Mouse (Mus musculus) heart, postnatal 25 days (tissue): ENCODE results near the gene Slc45a2. TPM values are rescaled to one million over a fixed set of nuclear protein-coding genes. Genes with fewer than 3 reads are reported as not detected.
"Not testable (repeated sequence)": the region's sequence is repeated elsewhere in the genome, so short reads cannot be mapped to it uniquely, and the experiment has no call there.

Source experiments
- DNase-seq: peaks from one replicate; pipeline ENCODE4 v3.0.0; 2022; ENCODE audit warnings: low spot score
- intact Hi-C: fragments of 180-260 bp; cut with DNase I; formaldehyde crosslinking; loops from one replicate; pipeline ENCODE4 v1.15.1; 2025
- total RNA-seq, 2 experiments: library from RNA; stranded (reverse); gene quantifications; 2 replicates each; pipeline ENCODE4 v1.2.3; 2021

Gene Slc45a2
- total RNA-seq: not detected

DNA sequence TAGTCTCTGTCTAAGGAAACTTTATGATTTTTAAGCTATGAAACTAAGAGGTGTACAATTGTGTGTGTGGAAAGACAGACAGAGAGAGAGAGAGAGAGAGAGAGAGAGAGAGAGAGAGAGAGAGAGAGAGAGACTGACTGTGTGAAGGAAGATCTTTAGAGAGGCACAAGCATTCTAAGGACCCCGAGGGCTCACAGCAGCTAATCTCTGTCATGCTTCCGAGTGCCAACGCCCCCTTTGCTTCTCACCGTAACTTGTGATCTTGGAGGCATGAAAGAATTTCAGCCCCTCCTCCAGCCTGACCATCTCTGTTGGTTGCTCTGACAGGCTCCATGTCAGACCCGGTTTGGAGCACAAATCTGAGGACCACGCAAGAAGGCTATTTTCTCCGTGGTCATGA is at the start of gene Slc45a2:
Slc45a2 (plus strand) TSS at position 301 of the 400 bp plus-strand sequence.
- intact Hi-C loops: no loop called here
- DNase-seq: no peak

DNA sequence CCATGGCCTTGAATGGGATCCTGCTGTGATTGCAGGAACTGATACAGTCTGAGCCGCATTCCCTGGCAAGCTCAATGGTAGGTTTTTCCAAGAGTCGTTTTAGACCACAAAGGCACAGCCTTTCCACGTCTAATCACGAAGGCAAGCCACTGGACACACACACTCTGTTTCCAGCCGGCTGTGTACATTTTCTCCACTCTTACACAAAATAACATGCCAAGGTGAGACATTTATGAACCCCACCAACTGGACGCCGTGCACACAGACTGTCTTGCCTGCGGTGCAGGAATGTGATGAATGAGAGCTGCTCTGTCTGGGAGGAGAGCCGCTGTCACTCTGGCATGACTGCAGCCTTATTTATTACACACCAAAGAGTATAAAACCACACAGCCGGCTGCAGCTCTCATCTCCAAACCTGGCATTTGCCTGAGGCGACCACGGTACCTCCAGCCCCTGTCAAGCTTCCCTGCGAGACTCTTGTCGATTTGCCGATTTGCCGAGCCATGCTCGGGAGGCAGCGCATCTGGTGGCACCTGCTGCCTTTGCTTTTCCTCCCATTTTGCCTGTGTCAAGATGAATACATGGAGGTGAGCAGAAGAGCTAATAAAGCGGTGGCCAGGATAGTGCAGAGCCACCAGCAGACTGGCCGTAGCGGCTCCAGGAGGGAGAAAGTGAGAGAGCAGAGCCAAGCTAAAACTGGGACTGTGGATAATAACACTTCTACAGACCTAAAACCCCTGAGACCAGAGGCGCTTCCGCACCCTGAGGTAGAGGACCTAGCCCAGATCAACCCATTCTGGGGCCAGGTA is 48.4 kb upstream of the Slc45a2 start, which contains the start of gene C1qtnf3:
C1qtnf3 (plus strand) TSS at position 382 of the 809 bp plus-strand sequence.
- DNase-seq: no peak

DNA sequence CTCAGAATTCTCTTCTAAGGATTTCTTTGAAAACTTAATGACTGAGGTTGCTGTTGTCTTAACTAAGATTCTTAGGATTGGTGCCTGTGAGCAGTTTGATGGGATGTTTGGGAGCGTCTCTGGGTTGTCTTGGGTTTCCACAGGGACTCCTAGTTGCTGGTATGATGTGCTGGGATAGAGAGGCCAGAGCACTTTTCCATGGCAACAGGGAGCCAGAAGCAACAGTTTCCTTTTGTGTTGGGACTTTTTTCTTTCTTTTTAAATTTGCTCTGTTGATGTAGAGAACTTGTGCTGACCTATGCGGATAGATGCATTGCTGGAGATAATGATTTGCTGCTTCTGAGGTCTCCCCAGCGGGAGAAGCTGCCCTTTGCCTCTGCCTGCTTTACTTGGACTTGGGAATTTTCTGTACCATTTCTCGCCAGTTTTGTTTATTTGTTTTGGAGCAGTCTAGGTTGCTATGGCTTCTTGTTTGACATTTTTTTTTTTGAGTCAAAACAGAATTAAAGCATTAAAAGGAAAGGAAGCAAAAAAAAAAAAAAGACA is 47.7 kb upstream of the Slc45a2 start:
- no peak for DNase-seq
- intact Hi-C loops: no loop called here

More for the DNA sequence above, 48.4 kb upstream of the Slc45a2 start, which contains the start of gene C1qtnf3:
- intact Hi-C loops: no loop called here

DNA sequence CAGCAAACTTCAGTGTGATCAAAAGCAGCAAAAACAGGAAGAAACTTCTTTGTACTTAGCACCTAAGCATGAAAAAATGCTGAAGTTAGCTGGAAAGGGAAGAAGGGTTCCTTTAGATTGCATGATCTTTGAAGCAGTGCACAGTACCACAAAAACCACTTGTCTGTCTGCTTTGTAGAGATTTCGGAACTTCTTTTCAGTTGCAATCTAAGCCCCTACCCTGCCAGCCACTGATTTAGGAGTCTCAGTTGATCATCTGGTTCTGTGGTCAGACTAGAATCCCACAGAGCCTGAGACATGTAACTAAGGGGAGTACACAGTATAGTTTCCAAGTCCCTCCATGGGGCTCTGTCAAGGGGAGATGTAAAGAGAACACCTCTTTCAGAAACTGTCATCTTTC is 47.1 kb upstream of the Slc45a2 start:
- intact Hi-C loops: no loop called here
- no peak for DNase-seq

DNA sequence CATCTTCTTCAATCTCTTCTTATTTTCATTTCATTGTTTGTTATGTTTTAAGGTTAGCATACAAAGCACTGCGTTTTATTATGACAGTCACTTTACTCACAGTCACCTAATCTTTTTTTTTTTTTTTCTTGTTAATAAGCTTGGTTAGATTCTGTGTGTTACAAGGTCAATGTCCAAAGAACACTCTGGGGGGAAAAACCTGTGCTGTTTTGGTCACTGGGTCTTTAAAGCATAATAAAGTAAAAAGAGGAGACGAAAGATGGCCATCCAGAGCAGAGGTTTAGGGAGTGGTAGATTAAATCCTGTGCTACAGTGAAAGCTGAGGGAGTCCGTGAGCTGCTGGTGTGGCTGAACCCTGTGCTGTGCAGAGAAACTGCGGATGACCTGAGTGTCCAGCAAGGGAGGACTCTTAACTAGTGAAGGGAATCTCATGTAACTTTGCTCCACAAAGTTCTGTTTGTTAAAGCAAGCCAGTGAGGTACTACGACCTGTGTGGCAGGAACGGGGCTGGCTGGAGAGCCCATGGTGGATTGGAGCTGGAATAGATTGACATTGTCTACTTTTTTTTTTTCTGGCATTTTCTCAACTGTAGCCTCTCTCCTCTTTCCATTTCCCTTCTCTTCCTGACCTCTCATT is 46.0 kb upstream of the Slc45a2 start:
- DNase-seq: no peak
- intact Hi-C loops: no loop called here

DNA sequence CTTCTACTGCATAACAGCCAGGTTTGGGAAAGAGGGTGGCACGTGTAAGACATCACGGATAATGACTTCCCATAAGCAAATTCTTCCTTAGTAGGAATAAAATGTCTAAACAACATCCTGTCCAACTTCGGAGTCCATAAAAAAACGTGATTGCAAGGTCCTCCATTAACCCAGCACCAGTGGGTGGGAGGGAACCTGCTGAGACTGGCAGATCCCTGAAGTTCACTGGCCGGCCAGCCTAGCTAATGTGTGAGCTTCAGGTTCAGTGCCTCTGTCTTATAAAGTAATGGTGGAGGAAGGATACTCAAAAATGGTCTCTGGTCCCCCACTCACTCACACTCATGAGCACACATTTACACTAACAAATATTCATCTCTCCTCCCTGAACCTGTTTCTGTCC is 45.4 kb upstream of the Slc45a2 start:
- DNase-seq: no peak
- intact Hi-C loops: no loop called here

DNA sequence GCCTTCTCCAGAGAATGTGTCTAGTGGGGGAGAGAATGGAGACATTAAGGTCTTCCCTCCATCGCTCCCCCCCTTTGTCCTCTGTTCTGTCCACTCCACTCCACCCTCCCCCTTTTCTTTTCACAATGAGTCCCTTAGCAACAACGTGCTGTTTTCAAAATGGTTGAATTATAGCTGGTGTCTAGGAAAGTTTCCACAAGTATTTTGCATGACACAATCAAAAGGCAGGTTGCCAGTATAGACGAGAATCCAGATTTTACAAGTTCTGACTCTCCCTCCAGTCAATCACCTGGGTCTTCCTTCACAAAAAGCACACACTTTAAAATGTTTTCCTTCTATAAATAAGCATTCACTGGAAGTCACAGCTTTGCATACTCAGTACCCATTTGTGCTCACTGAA is 43.8 kb upstream of the Slc45a2 start:
- intact Hi-C loops: no loop called here

GRCm38 (mm10) chr15:10959277-10960026 is 41.1 kb upstream of the Slc45a2 start:
- DNase-seq: no peak
- intact Hi-C loops: no loop called here

More for the DNA sequence above, 43.8 kb upstream of the Slc45a2 start:
- DNase-seq: no peak

DNA sequence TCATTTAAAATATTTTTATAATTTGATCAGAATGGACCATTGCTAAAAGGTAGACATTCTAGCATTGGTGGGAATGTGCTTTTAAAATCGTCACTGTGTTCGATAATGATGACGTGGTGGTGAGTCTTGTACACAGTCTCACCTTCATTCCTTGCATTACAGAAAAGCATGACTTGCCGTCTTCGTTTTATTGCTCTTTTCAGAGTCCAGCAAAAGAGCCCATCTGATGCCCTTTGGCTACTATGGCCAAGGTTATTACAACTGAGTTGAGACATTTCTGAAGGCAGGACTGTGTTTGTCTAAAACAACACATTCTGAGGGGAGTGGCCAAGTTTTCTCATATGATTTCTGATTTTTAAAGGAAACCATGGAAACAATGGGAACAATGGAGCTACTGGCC is 40.3 kb upstream of the Slc45a2 start:
- no peak for DNase-seq
- intact Hi-C loops: no loop called here

- DNase-seq: no peak
- intact Hi-C loops: no loop called here
Measured at GRCm38 (mm10) chr15:10962601-10963000, 37.9 kb upstream of the Slc45a2 start.

DNA sequence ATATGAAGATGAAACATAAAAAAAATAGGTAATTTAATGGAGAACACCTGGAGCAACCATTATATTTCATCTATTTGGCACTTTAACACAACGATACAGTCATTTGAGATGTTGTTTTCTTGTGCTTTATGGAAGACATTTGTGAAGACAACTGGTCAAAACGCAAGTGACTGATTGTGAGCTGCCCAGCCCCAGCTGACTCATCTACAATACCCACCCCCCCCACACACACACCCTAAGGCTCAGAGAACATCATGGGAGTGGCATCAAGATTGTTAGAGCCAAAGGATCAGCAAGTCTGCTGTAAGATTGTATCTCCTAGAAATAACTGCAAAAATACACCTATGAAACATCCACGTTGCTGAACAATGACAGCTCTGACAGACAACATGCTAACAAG is 31.1 kb upstream of the Slc45a2 start:
- intact Hi-C loops: no loop called here
- DNase-seq: no peak

- DNase-seq: no peak
Measured at GRCm38 (mm10) chr15:10970777-10971176, 29.7 kb upstream of the Slc45a2 start.

GRCm38 (mm10) chr15:10977151-10977550 is 23.4 kb upstream of the Slc45a2 start:
- intact Hi-C loops: no loop called here
- no peak for DNase-seq

More at GRCm38 (mm10) chr15:10970777-10971176, 29.7 kb upstream of the Slc45a2 start:
- intact Hi-C loops: no loop called here

DNA sequence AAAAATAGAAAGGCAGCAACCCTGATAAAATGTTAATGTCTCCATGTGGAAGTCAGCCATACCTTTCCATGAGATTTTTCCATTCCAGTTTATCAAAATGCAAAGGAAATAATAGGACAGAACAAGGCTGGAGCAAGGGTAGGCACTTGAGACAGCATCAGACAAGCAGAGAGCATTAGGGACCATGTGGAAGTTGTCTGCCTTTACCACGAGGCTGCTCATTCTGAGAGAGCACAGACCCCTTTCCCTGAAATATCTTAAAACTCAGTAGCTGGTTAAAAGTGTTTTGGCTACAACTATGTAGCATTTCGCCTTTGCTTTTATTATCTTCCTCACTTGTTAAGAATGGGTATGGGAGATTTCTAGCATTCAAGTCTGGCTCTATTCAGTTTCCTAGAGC is 19.8 kb upstream of the Slc45a2 start:
- DNase-seq: no peak
- intact Hi-C loops: loop anchor here (5.0 to 10.0 kb wide), 2 partner anchors 58 to 496 kb away; partner anchors contain the start of genes Brix1 and Rad1

GRCm38 (mm10) chr15:10981377-10982063 is 19.0 kb upstream of the Slc45a2 start, which contains the start of gene Amacr:
TSS of gene Amacr (plus strand) at chr15:10981756.
- DNase-seq: peak; percentile 81
- intact Hi-C loops: loop anchor here (5.0 to 10.0 kb wide), 2 partner anchors 59 to 497 kb away; partner anchors contain the start of genes Brix1 and Rad1

DNA sequence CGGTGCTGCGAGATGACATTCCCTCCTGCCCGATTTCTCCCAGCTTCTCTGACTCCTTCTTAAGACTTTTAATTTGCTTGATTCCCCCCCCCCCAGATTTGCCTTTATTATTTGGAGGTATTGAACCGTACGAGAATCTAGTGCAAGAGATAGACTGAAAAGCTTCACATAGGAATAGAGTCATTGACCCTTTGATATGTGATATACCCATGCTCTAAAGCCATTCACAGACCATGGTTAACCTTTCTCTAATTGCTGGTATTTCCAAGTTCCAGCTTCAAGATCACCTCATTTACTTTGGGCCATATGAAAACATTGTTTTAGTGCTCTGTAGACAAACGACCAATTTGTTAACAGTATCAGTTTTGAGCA is 18.5 kb upstream of the Slc45a2 start:
- intact Hi-C loops: loop anchor here (5.0 to 10.0 kb wide), 2 partner anchors 60 to 497 kb away; partner anchors contain the start of genes Brix1 and Rad1
- DNase-seq: no peak

DNA sequence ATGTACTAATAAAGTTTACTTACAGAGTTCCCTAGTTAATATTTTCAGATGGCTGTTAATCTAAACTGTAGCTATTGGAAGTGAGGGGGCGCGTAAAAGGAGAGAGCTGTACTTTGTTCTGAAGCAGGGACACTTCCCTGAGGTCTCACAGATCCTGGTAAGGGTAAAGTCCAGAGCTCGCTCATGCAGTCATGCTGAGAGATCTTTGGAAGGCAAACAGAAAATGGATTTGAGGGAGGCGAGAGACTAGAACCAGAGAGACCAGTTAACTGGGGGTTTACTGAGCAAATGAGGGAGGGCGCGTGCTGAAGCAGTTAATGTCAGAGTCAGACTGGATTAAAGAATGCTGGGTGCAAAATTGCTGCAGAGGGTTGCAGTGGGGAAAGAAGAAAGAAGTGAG is 14.8 kb upstream of the Slc45a2 start:
- intact Hi-C loops: loop anchor here (10.0 kb wide), 1 partner anchor 501 kb away; the partner anchor contains the start of genes Brix1 and Rad1
- no peak for DNase-seq

GRCm38 (mm10) chr15:10986477-10986876 is 14.0 kb upstream of the Slc45a2 start:
- intact Hi-C loops: loop anchor here (10.0 kb wide), 1 partner anchor 502 kb away; the partner anchor contains the start of genes Brix1 and Rad1
- DNase-seq: not testable (repeated sequence)

GRCm38 (mm10) chr15:10990411-10990810 is 10.1 kb upstream of the Slc45a2 start:
- intact Hi-C loops: no loop called here
- no peak for DNase-seq
